Mouse (Mus musculus): ENCODE measurements around the gene Dph2. TPM values are rescaled to one million over a fixed set of nuclear protein-coding genes. Genes with fewer than 3 reads are reported as not detected.

Dph2 gene
- polyA plus RNA-seq, 1 experiment: 16.6 TPM

DNA sequence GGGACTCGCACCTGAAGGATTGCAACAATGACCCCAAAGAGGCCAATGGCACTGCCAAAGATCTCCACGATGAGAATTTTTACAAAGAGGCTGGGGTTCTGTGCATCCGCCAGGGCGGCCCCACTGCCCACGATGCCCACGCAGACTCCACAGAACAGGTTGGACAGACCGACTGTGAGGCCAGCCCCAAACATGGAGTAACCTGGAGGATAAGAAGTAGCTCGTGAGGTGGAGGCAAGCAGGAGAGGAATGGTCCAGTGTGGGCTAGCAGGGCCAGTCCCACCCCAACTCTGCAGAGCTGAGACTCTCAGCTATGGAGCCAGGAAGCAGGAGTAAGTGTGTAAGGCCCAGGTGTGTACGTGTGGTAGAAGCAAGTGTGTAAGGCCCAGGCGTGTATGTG, 6.7 kb downstream of the Dph2 start:
- TF ChIP-seq POLR2A (IDR thresholded peaks at IDR 0.05; ENCODE audit: borderline replicate concordance, insufficient read depth, low read length): no peak
- TF ChIP-seq CTCF (IDR thresholded peaks at IDR 0.05; ENCODE audit: borderline replicate concordance, insufficient read depth, low read depth, low read length): no peak
- DNase-seq: no peak
- Histone ChIP-seq H3K27me3 (ENCODE audit: control insufficient read depth, insufficient read depth, low read length) (no peaks in the 10 kb centered on the region), H3K27ac (ENCODE audit: insufficient read depth, low read length) (no peak overlapping the region), H3K4me3 (replicated peaks; ENCODE audit: insufficient read depth, low read depth, low read length) (no peak overlapping the region), H3K4me1 (ENCODE audit: control insufficient read depth, insufficient read depth, low read length) (peaks cover 16% of the 10 kb centered on the region)
- 94% methylated on average over 10 of the region's 10 CpGs for WGBS

GRCm38 (mm10) chr4:117884146-117884545, 7.7 kb downstream of the Dph2 start:
- Histone ChIP-seq H3K4me1 (ENCODE audit: control insufficient read depth, insufficient read depth, low read length) (peaks cover 16% of the 10 kb centered on the region), H3K27ac (ENCODE audit: insufficient read depth, low read length) (no peak overlapping the region), H3K27me3 (ENCODE audit: control insufficient read depth, insufficient read depth, low read length) (no peaks in the 10 kb centered on the region), H3K4me3 (replicated peaks; ENCODE audit: insufficient read depth, low read depth, low read length) (no peak overlapping the region)
- 75% methylated on average over 1 of the region's 1 CpGs for WGBS
- DNase-seq: no peak
- TF ChIP-seq CTCF (IDR thresholded peaks at IDR 0.05; ENCODE audit: borderline replicate concordance, insufficient read depth, low read depth, low read length) (no peak), POLR2A (IDR thresholded peaks at IDR 0.05; ENCODE audit: borderline replicate concordance, insufficient read depth, low read length) (no peak)

DNA sequence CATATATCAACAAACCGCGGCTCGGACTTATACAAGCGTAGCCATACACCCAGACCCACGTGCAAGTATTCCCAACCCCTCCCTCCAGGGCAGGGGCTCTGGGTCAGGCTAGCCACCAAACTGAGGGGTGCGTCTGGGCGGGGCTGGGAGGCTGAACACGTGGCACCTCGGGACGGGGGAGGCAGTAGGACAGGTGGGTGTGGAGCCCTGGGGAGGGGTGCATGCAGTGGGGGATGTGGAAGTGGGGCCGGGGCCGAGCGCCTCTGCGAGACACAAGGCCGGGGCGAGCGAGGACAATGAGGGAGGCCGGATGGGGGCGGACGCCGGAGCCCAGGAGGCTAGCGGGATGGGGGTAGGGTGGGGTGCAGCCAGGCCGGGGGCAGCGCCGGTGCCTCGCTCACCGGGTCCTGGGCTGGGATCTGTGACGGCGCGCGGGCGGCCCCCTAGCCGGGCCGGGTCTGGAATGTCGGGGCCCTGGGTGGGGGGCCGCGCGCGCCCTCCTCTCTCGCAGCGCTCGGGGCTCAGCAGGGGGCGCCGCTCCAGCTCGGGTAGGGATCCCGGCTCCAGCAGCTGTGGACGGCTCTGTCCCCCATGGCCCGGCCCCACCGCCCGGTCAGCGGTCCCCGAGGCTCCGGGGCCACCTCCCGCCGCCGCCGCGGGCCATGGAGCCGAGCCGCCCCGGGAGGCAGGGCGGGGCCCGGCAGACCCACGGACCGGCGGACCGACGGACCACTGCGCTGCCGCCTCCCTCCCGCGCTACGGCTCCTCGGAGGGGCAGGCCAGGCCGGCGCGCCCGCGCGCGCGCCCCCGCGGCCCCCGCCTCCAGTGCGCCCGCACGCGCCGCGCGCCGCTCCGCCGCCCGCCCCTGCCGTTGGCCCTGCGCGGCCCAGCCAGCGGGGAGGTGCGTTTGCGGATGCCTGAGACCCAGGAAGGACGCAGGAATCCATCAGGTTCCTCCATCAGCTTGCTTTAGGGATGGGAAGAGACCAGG, 8.8 kb downstream of the Dph2 start, which contains the start of gene B4galt2:
TSS of gene B4galt2 (minus strand) at position 787 of the 991 bp plus-strand sequence.
- no peaks in the 10 kb centered on the region for H3K27me3 ChIP-seq (ENCODE audit: control insufficient read depth, insufficient read depth, low read length)
- WGBS: under 1% methylated on average over 80 of the region's 103 CpGs
- peak; percentile 70 to 71 for DNase-seq
- peaks cover 16% of the 10 kb centered on the region for H3K4me1 ChIP-seq (ENCODE audit: control insufficient read depth, insufficient read depth, low read length)
- H3K4me3 ChIP-seq (replicated peaks; ENCODE audit: insufficient read depth, low read depth, low read length): peak within 1 kb of the TSS; percentile 77
- peak within 1 kb of the TSS; percentile 74 for H3K27ac ChIP-seq (ENCODE audit: insufficient read depth, low read length)
- TF ChIP-seq CTCF (IDR thresholded peaks at IDR 0.05; ENCODE audit: borderline replicate concordance, insufficient read depth, low read depth, low read length): no peak
- TF ChIP-seq POLR2A (IDR thresholded peaks at IDR 0.05; ENCODE audit: borderline replicate concordance, insufficient read depth, low read length): peak; percentile 49; the same call in 1 of the 2 replicates

DNA sequence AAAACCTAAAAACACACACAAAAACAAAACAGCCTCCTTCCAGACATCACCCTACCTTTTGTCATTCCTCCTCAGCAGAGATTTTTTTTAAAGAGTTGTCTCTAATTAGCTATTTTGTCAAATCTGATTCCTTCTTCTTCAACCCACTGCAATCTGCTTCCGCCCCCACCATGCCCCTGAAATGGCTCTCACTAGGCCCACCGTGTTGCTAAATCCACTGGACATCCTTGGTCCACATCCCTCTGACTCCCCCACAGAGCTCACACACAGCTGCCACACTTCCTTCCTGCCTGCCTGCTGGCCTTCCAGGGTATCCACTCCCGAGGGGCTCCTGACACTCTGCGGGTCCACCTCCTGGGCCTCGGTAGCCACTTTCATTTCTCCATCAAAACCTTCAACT, 13.1 kb downstream of the Dph2 start:
- H3K27me3 ChIP-seq (ENCODE audit: control insufficient read depth, insufficient read depth, low read length): no peaks in the 10 kb centered on the region
- H3K4me1 ChIP-seq (ENCODE audit: control insufficient read depth, insufficient read depth, low read length): 0 out of 2 replicates have a peak, but pooled peaks cover 3% of the 10 kb centered on the region
- no peak overlapping the region for H3K27ac ChIP-seq (ENCODE audit: insufficient read depth, low read length)
- no peak overlapping the region for H3K4me3 ChIP-seq (replicated peaks; ENCODE audit: insufficient read depth, low read depth, low read length)
- WGBS: 63% methylated on average over 5 of the region's 5 CpGs
- TF ChIP-seq POLR2A (IDR thresholded peaks at IDR 0.05; ENCODE audit: borderline replicate concordance, insufficient read depth, low read length) (no peak), CTCF (IDR thresholded peaks at IDR 0.05; ENCODE audit: borderline replicate concordance, insufficient read depth, low read depth, low read length) (no peak)
- no peak for DNase-seq

- TF ChIP-seq CTCF (IDR thresholded peaks at IDR 0.05; ENCODE audit: borderline replicate concordance, insufficient read depth, low read depth, low read length) (no peak), POLR2A (IDR thresholded peaks at IDR 0.05; ENCODE audit: borderline replicate concordance, insufficient read depth, low read length) (no peak)
- DNase-seq: no peak
- 38% methylated on average over 10 of the region's 10 CpGs for WGBS
- Histone ChIP-seq H3K4me3 (replicated peaks; ENCODE audit: insufficient read depth, low read depth, low read length) (no peak overlapping the region), H3K27ac (ENCODE audit: insufficient read depth, low read length) (no peak overlapping the region), H3K4me1 (ENCODE audit: control insufficient read depth, insufficient read depth, low read length) (no peaks in the 10 kb centered on the region), H3K27me3 (ENCODE audit: control insufficient read depth, insufficient read depth, low read length) (no peaks in the 10 kb centered on the region)
Observed at GRCm38 (mm10) chr4:117878301-117878700, 13.5 kb downstream of the Dph2 start.

DNA sequence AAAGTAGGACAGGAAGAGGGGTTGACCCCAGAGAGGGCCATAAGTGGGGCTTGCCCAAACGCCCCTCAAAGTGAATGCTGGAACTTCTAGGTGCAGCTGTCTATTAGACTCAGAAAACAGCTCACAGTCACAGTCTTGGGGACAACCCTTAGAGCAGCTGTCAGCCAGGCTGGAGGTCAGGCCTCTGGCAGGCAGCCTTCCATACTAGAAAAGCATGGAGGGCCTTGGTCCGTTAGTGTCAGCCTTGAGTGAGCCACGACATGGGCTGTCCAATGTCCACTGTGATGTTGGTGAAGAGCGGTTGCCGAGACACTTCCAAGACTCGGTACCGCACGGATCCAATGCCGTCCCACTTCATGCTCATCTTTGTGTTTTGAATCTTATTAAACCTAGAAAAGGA, 18.2 kb downstream of the Dph2 start:
- Histone ChIP-seq H3K27me3 (ENCODE audit: control insufficient read depth, insufficient read depth, low read length) (no peaks in the 10 kb centered on the region), H3K27ac (ENCODE audit: insufficient read depth, low read length) (no peak overlapping the region), H3K4me3 (replicated peaks; ENCODE audit: insufficient read depth, low read depth, low read length) (no peak overlapping the region), H3K4me1 (ENCODE audit: control insufficient read depth, insufficient read depth, low read length) (0 out of 2 replicates have a peak, but pooled peaks cover 3% of the 10 kb centered on the region)
- WGBS: 89% methylated on average over 9 of the region's 9 CpGs
- TF ChIP-seq POLR2A (IDR thresholded peaks at IDR 0.05; ENCODE audit: borderline replicate concordance, insufficient read depth, low read length): no peak
- no peak for TF ChIP-seq CTCF (IDR thresholded peaks at IDR 0.05; ENCODE audit: borderline replicate concordance, insufficient read depth, low read depth, low read length)
- DNase-seq: no peak

DNA sequence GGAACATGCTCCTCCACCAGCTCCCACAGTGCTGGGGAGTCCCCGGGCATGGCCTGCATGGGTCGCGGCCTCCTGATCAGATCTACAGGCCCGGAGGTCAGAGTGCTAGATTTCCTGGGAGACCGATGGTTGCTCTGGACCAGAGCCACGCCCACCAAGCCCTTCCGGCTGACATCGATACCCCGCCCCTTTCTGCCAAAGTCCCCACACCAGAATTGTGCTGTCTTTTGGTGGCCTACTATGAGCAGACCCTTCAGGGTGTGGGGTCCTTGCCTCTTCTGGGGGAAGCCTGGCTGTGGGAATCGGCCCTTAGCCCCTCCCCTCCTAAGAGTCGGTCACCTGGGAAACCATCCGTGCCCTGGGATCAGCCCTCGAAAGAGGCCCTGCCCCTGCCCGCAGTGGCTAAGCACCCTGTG, 19.4 kb downstream of the Dph2 start, which contains the start of gene Ccdc24:
TSS of gene Ccdc24 (minus strand) at position 87 of the 416 bp plus-strand sequence.
- Histone ChIP-seq H3K27ac (ENCODE audit: insufficient read depth, low read length) (no peak within 1 kb of the TSS), H3K4me1 (ENCODE audit: control insufficient read depth, insufficient read depth, low read length) (0 out of 2 replicates have a peak, but pooled peaks cover 3% of the 10 kb centered on the region), H3K4me3 (replicated peaks; ENCODE audit: insufficient read depth, low read depth, low read length) (no peak within 1 kb of the TSS), H3K27me3 (ENCODE audit: control insufficient read depth, insufficient read depth, low read length) (no peaks in the 10 kb centered on the region)
- no peak for TF ChIP-seq CTCF (IDR thresholded peaks at IDR 0.05; ENCODE audit: borderline replicate concordance, insufficient read depth, low read depth, low read length)
- no peak for TF ChIP-seq POLR2A (IDR thresholded peaks at IDR 0.05; ENCODE audit: borderline replicate concordance, insufficient read depth, low read length)
- DNase-seq: no peak
- WGBS: 24% methylated on average over 14 of the region's 14 CpGs
